Mouse (Mus musculus) olfactory bulb, adult 2 months (tissue): Measurements from ENCODE around the gene Msrb3. TPM values are rescaled to one million over a fixed set of nuclear protein-coding genes. Genes with fewer than 3 reads are reported as not detected.

Source experiments
- H3K27ac ChIP-seq: fragments of 200-500 bp; 2 replicates; pipeline ENCODE4 v1.5.1; 2012; ENCODE audit warnings: low read depth, low read length; ENCODE audit not compliant: insufficient read depth
- H3K4me1 ChIP-seq: fragments of 200-500 bp; 2 replicates; pipeline ENCODE4 v1.6.1; 2012; ENCODE audit warnings: low read length; ENCODE audit not compliant: control insufficient read depth, insufficient read depth
- H3K4me3 ChIP-seq: fragments of 200-500 bp; 2 replicates; pipeline ENCODE4 v1.5.1; 2012; ENCODE audit warnings: mild to moderate bottlenecking, low read depth, low read length, moderate library complexity; ENCODE audit not compliant: insufficient read depth
- CTCF ChIP-seq: fragments of 200-500 bp; IDR thresholded peaks from 2 replicates; pipeline ENCODE4 v1.5.1; 2012; ENCODE audit warnings: low read depth, mild to moderate bottlenecking, low read length, moderate library complexity; ENCODE audit not compliant: insufficient read depth
- POLR2A ChIP-seq: fragments of 200-500 bp; IDR thresholded peaks from 2 replicates; pipeline ENCODE4 v1.6.1; 2012; ENCODE audit warnings: mild to moderate bottlenecking, low read depth, low read length, moderate library complexity; ENCODE audit not compliant: insufficient read depth
- WGBS: fragments of 180-500 bp; shearing (Covaris S2); methylation state at CpG from one replicate; pipeline ENCODE4 v1.1.7; 2018; 5-methylcytosine and 5-hydroxymethylcytosine counted together
- polyA plus RNA-seq: library from polyadenylated mRNA; stranded (reverse); fragments of >200 nt; gene quantifications from 2 replicates; pipeline ENCODE4 v1.2.4, GENCODE M21; 2012; ENCODE audit warnings: low replicate concordance; ENCODE audit not compliant: missing spikeins, insufficient read depth, insufficient read length

Msrb3 gene
- polyA plus RNA-seq, 1 experiment: not detected

GRCm38 (mm10) chr10:120826795-120827669 lies 71.9 kb downstream of the Msrb3 start:
- Histone ChIP-seq H3K27ac (no peak overlapping the region), H3K4me1 (no peaks in the 10 kb centered on the region), H3K4me3 (no peak overlapping the region)
- TF ChIP-seq CTCF: no peak
- no peak for TF ChIP-seq POLR2A
- WGBS: 51% methylated on average over 27 of the region's 27 CpGs

- 51% methylated on average over 7 of the region's 7 CpGs for WGBS
- Histone ChIP-seq H3K27ac (no peak overlapping the region), H3K4me3 (no peak overlapping the region), H3K4me1 (no peaks in the 10 kb centered on the region; the same call in 1 of the 2 replicates)
- no peak for TF ChIP-seq POLR2A
- no peak for TF ChIP-seq CTCF
Measured at GRCm38 (mm10) chr10:120826381-120826780, 72.5 kb downstream of the Msrb3 start.

GRCm38 (mm10) chr10:120825594-120825993 lies 73.3 kb downstream of the Msrb3 start:
- WGBS: 59% methylated on average over 11 of the region's 11 CpGs
- Histone ChIP-seq H3K4me3 (no peak overlapping the region), H3K27ac (no peak overlapping the region), H3K4me1 (no peaks in the 10 kb centered on the region; the same call in 1 of the 2 replicates)
- no peak for TF ChIP-seq CTCF
- TF ChIP-seq POLR2A: no peak

GRCm38 (mm10) chr10:120821491-120822358 lies 77.2 kb downstream of the Msrb3 start:
- WGBS: 18% methylated on average over 20 of the region's 20 CpGs
- TF ChIP-seq POLR2A (no peak), CTCF (no peak)
- Histone ChIP-seq H3K4me1 (no peaks in the 10 kb centered on the region; the same call in 1 of the 2 replicates), H3K27ac (no peak overlapping the region), H3K4me3 (no peak overlapping the region)

GRCm38 (mm10) chr10:120820781-120821300 lies 78.1 kb downstream of the Msrb3 start:
- Histone ChIP-seq H3K4me3 (no peak overlapping the region), H3K4me1 (no peaks in the 10 kb centered on the region; the same call in 1 of the 2 replicates), H3K27ac (no peak overlapping the region)
- no peak for TF ChIP-seq CTCF
- no peak for TF ChIP-seq POLR2A
- WGBS: 17% methylated on average over 12 of the region's 12 CpGs

GRCm38 (mm10) chr10:120815290-120815689 lies 83.6 kb downstream of the Msrb3 start:
- WGBS: 80% methylated on average over 5 of the region's 5 CpGs
- Histone ChIP-seq H3K27ac (no peak overlapping the region), H3K4me3 (no peak overlapping the region), H3K4me1 (no peaks in the 10 kb centered on the region)
- TF ChIP-seq CTCF (no peak), POLR2A (no peak)

- Histone ChIP-seq H3K27ac (no peak overlapping the region), H3K4me1 (no peaks in the 10 kb centered on the region), H3K4me3 (no peak overlapping the region)
- 36% methylated on average over 24 of the region's 24 CpGs for WGBS
- TF ChIP-seq POLR2A: no peak
Measured at GRCm38 (mm10) chr10:120811796-120812443, 87.0 kb downstream of the Msrb3 start.

- TF ChIP-seq CTCF: no peak
- TF ChIP-seq POLR2A: no peak
- H3K4me3 ChIP-seq: no peak overlapping the region
- WGBS: 95% methylated on average over 4 of the region's 4 CpGs
- H3K27ac ChIP-seq: no peak overlapping the region
- no peaks in the 10 kb centered on the region for H3K4me1 ChIP-seq
Measured at GRCm38 (mm10) chr10:120810832-120811571, 87.9 kb downstream of the Msrb3 start.
